Mouse (Mus musculus): ENCODE results near the gene Dnmt3a. TPM values are rescaled to one million over a fixed set of nuclear protein-coding genes. Genes with fewer than 3 reads are reported as not detected.

The Dnmt3a gene
- polyA plus RNA-seq, 1 experiment from 2014 or later, result 77.3 TPM

DNA sequence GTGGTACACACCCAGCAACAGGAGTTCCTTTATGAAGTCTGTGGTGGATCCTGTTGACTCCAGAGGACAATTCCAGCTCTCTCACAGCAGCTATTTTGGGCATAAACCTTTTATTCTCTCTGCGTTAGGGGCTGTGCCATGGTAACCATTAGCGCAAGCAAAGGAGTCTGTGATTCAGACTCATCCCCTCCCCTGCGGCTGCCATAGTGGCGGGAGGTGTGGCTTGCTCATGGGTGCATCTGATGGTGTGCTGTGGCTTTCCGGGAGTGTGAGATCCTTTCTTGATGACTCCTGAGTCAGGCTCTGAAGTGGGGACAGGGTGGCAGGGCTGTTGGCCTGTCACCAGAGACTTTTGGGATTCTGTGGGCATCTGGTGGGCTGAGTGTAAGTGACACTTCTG lies 17.6 kb downstream of the Dnmt3a start:
- Histone ChIP-seq H3K4me1 (replicated peaks; ENCODE audit: control insufficient read depth, insufficient read depth, low read length) (peaks cover 31% of the 10 kb centered on the region), H3K27ac (ENCODE audit: low read length) (no peak overlapping the region)

GRCm38 (mm10) chr12:3824906-3825713 lies 19.3 kb downstream of the Dnmt3a start:
- Histone ChIP-seq H3K36me3 (ENCODE audit: control insufficient read depth, insufficient read depth, low read length) (no peaks in the 10 kb centered on the region), H3K4me2 (ENCODE audit: low read depth, low read length) (no peak overlapping the region), H3K27ac (ENCODE audit: low read length) (no peak overlapping the region), H3K9me3 (ENCODE audit: control insufficient read depth, low read length) (no peaks in the 10 kb centered on the region), H3K4me1 (replicated peaks; ENCODE audit: control insufficient read depth, insufficient read depth, low read length) (peaks cover 21% of the 10 kb centered on the region), H3K4me3 (ENCODE audit: low read length) (no peak overlapping the region), H3K9ac (ENCODE audit: low read length) (no peak overlapping the region), H3K27me3 (ENCODE audit: control insufficient read depth, insufficient read depth, low read depth, low read length) (no peaks in the 10 kb centered on the region)
- no peak; the same call in 1 of the 2 replicates for ATAC-seq (ENCODE audit: low read depth)
- 62% methylated on average over 5 of the region's 5 CpGs for WGBS

More for the DNA sequence above, 17.6 kb downstream of the Dnmt3a start:
- H3K4me2 ChIP-seq (ENCODE audit: low read depth, low read length), result no peak overlapping the region
- H3K36me3 ChIP-seq (ENCODE audit: control insufficient read depth, insufficient read depth, low read length), result no peaks in the 10 kb centered on the region
- H3K4me3 ChIP-seq (ENCODE audit: low read length), result no peak overlapping the region
- 71% methylated on average over 5 of the region's 5 CpGs for WGBS
- no peaks in the 10 kb centered on the region for H3K9me3 ChIP-seq (ENCODE audit: control insufficient read depth, low read length)
- ATAC-seq (ENCODE audit: low read depth), result no peak
- H3K27me3 ChIP-seq (ENCODE audit: control insufficient read depth, insufficient read depth, low read depth, low read length), result no peaks in the 10 kb centered on the region
- no peak overlapping the region for H3K9ac ChIP-seq (ENCODE audit: low read length)

DNA sequence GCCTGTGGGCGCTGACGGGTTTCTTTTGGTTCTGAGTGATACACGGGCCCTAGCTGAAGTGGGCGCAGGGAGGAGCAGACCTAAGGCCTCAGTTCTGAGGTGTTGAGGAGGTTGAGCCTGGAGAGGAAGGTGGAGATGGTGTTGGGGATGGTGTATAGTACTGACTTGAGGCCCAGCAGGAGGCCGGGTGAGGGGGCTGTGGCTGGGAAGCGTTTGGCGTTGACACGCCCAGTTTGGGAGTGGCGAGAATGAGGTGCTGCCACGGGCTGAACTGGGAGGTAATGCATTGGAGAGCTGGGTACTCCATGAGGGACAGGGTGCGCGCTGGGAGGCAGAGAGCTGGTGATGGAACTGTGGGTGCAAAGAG lies 19.9 kb downstream of the Dnmt3a start:
- H3K27ac ChIP-seq (ENCODE audit: low read length), result no peak overlapping the region; the same call in 1 of the 2 replicates
- no peak overlapping the region for H3K4me3 ChIP-seq (ENCODE audit: low read length)
- WGBS, result 40% methylated on average over 12 of the region's 12 CpGs
- H3K4me2 ChIP-seq (ENCODE audit: low read depth, low read length), result no peak overlapping the region
- H3K9ac ChIP-seq (ENCODE audit: low read length), result no peak overlapping the region; the same call in 1 of the 2 replicates
- H3K27me3 ChIP-seq (ENCODE audit: control insufficient read depth, insufficient read depth, low read depth, low read length), result no peaks in the 10 kb centered on the region
- no peaks in the 10 kb centered on the region for H3K36me3 ChIP-seq (ENCODE audit: control insufficient read depth, insufficient read depth, low read length)
- H3K4me1 ChIP-seq (replicated peaks; ENCODE audit: control insufficient read depth, insufficient read depth, low read length), result peaks cover 21% of the 10 kb centered on the region
- H3K9me3 ChIP-seq (ENCODE audit: control insufficient read depth, low read length), result no peaks in the 10 kb centered on the region
- ATAC-seq (ENCODE audit: low read depth), result peak; percentile 38; the same call in 1 of the 2 replicates

DNA sequence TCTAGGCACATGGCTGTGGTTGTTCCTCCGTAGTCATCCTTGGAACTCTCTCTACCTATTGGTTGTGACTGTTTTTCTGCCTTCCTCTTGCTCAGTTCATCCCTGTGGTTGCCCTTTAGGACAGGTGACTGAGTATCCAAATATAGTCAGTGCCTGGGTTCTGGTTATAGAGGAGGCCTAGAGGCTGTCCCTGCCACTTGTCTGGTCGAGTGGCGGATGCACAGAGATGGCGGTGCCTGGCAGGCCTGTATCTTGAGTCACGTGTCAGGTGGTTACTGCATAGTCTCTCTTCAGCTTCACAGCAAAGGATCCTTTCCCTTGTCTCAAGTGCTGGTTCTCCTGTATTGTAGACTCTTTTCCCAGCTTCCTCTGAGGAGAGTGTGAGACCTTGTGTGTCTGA lies 22.0 kb downstream of the Dnmt3a start:
- no peak for ATAC-seq (ENCODE audit: low read depth)
- no peak overlapping the region for H3K4me3 ChIP-seq (ENCODE audit: low read length)
- no peak overlapping the region for H3K9ac ChIP-seq (ENCODE audit: low read length)
- no peak overlapping the region for H3K4me2 ChIP-seq (ENCODE audit: low read depth, low read length)
- H3K9me3 ChIP-seq (ENCODE audit: control insufficient read depth, low read length), result no peaks in the 10 kb centered on the region
- WGBS, result 83% methylated on average over 5 of the region's 5 CpGs
- H3K4me1 ChIP-seq (replicated peaks; ENCODE audit: control insufficient read depth, insufficient read depth, low read length), result peaks cover 39% of the 10 kb centered on the region
- no peaks in the 10 kb centered on the region for H3K36me3 ChIP-seq (ENCODE audit: control insufficient read depth, insufficient read depth, low read length)
- H3K27me3 ChIP-seq (ENCODE audit: control insufficient read depth, insufficient read depth, low read depth, low read length), result no peaks in the 10 kb centered on the region
- no peak overlapping the region for H3K27ac ChIP-seq (ENCODE audit: low read length)

DNA sequence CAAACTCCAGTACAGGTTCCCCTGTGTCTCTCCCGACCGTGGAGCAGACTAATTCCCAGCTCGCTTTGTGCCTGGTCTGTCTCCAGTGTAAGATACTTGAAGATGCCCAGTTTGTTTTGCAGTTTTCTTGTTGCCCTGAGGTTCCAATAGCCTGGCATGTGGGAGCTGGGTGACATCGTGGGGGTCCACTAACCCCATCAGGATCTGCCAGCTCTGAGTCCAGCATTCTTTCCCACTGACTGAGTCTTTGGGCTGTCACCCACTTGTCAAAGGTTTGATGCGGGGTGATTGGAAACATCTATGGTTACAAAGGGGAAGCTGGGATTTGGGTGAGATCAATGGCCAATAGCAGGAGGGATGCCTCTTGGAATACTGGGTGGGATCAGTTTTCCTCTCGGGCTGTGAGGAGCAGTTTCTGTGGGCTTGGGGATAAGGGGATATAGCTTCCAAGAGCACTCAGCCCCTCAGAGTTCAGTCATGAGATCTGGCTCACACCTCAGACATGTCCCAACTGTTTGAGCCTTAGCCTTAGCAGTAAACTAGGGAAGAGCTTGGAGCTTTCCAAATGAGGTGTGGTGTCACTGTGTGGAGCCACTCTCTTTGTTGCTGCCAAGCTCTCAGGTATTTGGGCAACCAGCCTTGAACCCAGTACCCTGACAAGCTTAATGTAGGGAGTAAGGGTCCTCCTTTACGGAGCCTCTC lies 27.4 kb downstream of the Dnmt3a start:
- no peaks in the 10 kb centered on the region for H3K9me3 ChIP-seq (ENCODE audit: control insufficient read depth, low read length)
- H3K4me3 ChIP-seq (ENCODE audit: low read length), result peak overlapping the region; percentile 25; the same call in 1 of the 2 replicates
- peak overlapping the region; percentile 55 for H3K9ac ChIP-seq (ENCODE audit: low read length)
- peak; percentile 47 for ATAC-seq (ENCODE audit: low read depth)
- no peaks in the 10 kb centered on the region for H3K27me3 ChIP-seq (ENCODE audit: control insufficient read depth, insufficient read depth, low read depth, low read length)
- peak overlapping the region; percentile 52 for H3K4me2 ChIP-seq (ENCODE audit: low read depth, low read length)
- 49% methylated on average over 7 of the region's 7 CpGs for WGBS
- H3K4me1 ChIP-seq (replicated peaks; ENCODE audit: control insufficient read depth, insufficient read depth, low read length), result peaks cover 39% of the 10 kb centered on the region
- peak overlapping the region; percentile 92 for H3K27ac ChIP-seq (ENCODE audit: low read length)
- H3K36me3 ChIP-seq (ENCODE audit: control insufficient read depth, insufficient read depth, low read length), result peaks cover 14% of the 10 kb centered on the region

GRCm38 (mm10) chr12:3833851-3834273 lies 28.1 kb downstream of the Dnmt3a start:
- Histone ChIP-seq H3K27ac (ENCODE audit: low read length) (peak overlapping the region; percentile 92), H3K4me3 (ENCODE audit: low read length) (peak overlapping the region; percentile 25), H3K4me1 (replicated peaks; ENCODE audit: control insufficient read depth, insufficient read depth, low read length) (peaks cover 39% of the 10 kb centered on the region), H3K9me3 (ENCODE audit: control insufficient read depth, low read length) (no peaks in the 10 kb centered on the region), H3K4me2 (ENCODE audit: low read depth, low read length) (peak overlapping the region; percentile 52), H3K36me3 (ENCODE audit: control insufficient read depth, insufficient read depth, low read length) (peaks cover 15% of the 10 kb centered on the region), H3K9ac (ENCODE audit: low read length) (peak overlapping the region; percentile 55), H3K27me3 (ENCODE audit: control insufficient read depth, insufficient read depth, low read depth, low read length) (no peaks in the 10 kb centered on the region)
- peak; percentile 86 for ATAC-seq (ENCODE audit: low read depth)
- WGBS, result 2% methylated on average over 8 of the region's 8 CpGs

- Histone ChIP-seq H3K36me3 (ENCODE audit: control insufficient read depth, insufficient read depth, low read length) (peaks cover 17% of the 10 kb centered on the region), H3K27ac (ENCODE audit: low read length) (peak overlapping the region; percentile 92), H3K4me3 (ENCODE audit: low read length) (peak overlapping the region; percentile 25), H3K4me1 (replicated peaks; ENCODE audit: control insufficient read depth, insufficient read depth, low read length) (peaks cover 39% of the 10 kb centered on the region), H3K9me3 (ENCODE audit: control insufficient read depth, low read length) (no peaks in the 10 kb centered on the region), H3K4me2 (ENCODE audit: low read depth, low read length) (peak overlapping the region; percentile 52), H3K27me3 (ENCODE audit: control insufficient read depth, insufficient read depth, low read depth, low read length) (no peaks in the 10 kb centered on the region), H3K9ac (ENCODE audit: low read length) (peak overlapping the region; percentile 55)
- peak; percentile 67 for ATAC-seq (ENCODE audit: low read depth)
- 10% methylated on average over 21 of the region's 21 CpGs for WGBS
Measured at GRCm38 (mm10) chr12:3834373-3835314, 28.8 kb downstream of the Dnmt3a start.

DNA sequence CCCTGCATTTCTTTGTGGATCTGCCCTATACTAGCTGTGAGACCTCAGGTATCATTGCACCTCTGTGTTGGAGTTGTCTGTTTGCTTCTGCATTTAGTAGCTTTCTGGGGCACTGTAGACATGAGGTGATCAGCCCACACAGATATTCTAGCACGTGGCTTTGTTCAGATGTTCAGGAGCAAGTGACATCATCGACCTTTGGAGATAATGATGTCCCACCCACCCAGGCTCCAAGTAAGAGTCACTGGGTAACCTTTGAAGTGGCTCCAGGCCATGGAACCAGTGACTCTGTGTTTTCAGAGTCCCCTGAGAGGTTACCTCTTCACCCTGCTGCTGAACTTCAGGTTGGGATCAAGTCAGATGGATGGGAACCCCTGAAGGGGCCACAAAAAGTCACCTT lies 29.8 kb downstream of the Dnmt3a start:
- Histone ChIP-seq H3K9me3 (ENCODE audit: control insufficient read depth, low read length) (no peaks in the 10 kb centered on the region), H3K4me3 (ENCODE audit: low read length) (no peak overlapping the region), H3K4me2 (ENCODE audit: low read depth, low read length) (no peak overlapping the region), H3K9ac (ENCODE audit: low read length) (no peak overlapping the region), H3K4me1 (replicated peaks; ENCODE audit: control insufficient read depth, insufficient read depth, low read length) (peaks cover 39% of the 10 kb centered on the region), H3K36me3 (ENCODE audit: control insufficient read depth, insufficient read depth, low read length) (peaks cover 21% of the 10 kb centered on the region), H3K27me3 (ENCODE audit: control insufficient read depth, insufficient read depth, low read depth, low read length) (no peaks in the 10 kb centered on the region), H3K27ac (ENCODE audit: low read length) (no peak overlapping the region)
- no peak for ATAC-seq (ENCODE audit: low read depth)
- 47% methylated on average over 2 of the region's 2 CpGs for WGBS

Data from lung, embryonic 16.5 days (tissue).